Comparison of ENCODE assay signal across 9 mouse cellular contexts in the genomic region with DNA sequence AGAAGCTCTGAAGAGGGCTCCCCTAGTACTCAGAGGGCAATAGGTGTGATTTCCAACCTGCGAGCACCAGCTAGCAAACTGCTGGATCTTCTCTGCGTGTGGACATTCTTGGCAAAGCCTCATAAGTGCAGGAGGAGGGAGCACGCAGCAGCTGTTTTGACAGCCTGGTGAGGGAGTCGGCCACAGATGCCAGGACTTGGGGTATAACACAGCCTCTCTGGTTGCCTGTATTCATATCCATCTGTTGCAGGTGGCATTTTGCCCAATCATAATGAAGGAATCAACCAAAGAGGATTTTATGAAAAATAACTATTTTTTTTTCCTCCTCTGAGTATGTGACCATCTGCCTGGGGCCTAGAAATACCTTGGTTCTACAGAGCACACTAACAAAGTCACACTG.
DNase-seq lines count a peak whose midpoint lies in the region; ATAC-seq and TF ChIP-seq lines count a peak whose summit lies in the region.
"Had no signal": no experiment of that assay in that cellular context is flagged by ENCODE, and none has a peak within 500 bp of the region (broad histone marks: within the 10 kb centered on the region; RNA-seq: fewer than 3 reads in every experiment).

No protein-coding gene starts in this region.

- H3K9ac ChIP-seq in kidney, embryonic 15.5 days = no peak overlapping the region
- H3K9ac ChIP-seq: embryonic facial prominence, embryonic 12.5 days; liver, embryonic 13.5 days had no signal

- H3K9me3 ChIP-seq in kidney, embryonic 15.5 days (replicated peaks) = no peaks in the 10 kb centered on the region
- H3K9me3 ChIP-seq: embryonic facial prominence, embryonic 12.5 days; liver, embryonic 13.5 days had no signal

- ATAC-seq in kidney, embryonic 15.5 days (replicated peaks; ENCODE audit: low FRiP score) = no peak

- no peak overlapping the region for H3K4me2 ChIP-seq in kidney, embryonic 15.5 days
- H3K4me2 ChIP-seq: embryonic facial prominence, embryonic 12.5 days; liver, embryonic 13.5 days had no signal

- intact Hi-C loops in left cerebral cortex, adult 2 months (cut with DNase I) = loop anchor here (5.0 to 10.0 kb wide), 2 partner anchors 518 to 564 kb away; no protein-coding TSS in a partner anchor

- TF ChIP-seq CTCF in left cerebral cortex, adult 2 months (IDR thresholded peaks at IDR 0.05) = no peak

- WGBS in kidney, embryonic 15.5 days = 84% methylated on average over 4 of the region's 4 CpGs

- no peak overlapping the region for H3K4me3 ChIP-seq in left cerebral cortex, adult 2 months
- no peak overlapping the region for H3K4me3 ChIP-seq in kidney, embryonic 15.5 days (replicated peaks)
- H3K4me3 ChIP-seq: embryonic facial prominence, embryonic 12.5 days; liver, embryonic 13.5 days had no signal

- DNase-seq in retina, adult 2 months (ENCODE audit: low read depth, low spot score) = peak; percentile 32
- DNase-seq in retina, postnatal 1 day = no peak
- peak; percentile 74 to 86 for DNase-seq in frontal cortex, adult 2 months (ENCODE audit: extremely low spot score in 1 of 2, low spot score in 1 of 2)
- DNase-seq in left cerebral cortex, adult 2 months (ENCODE audit: extremely low spot score in 1 of 2, low spot score in 2 of 2) = peak; percentile 38 to 67
- no peak for DNase-seq in adrenal gland, postnatal 25 days
- no peak for DNase-seq in T-cell, adult 2 months (ENCODE audit: low spot score)
- DNase-seq: liver, embryonic 13.5 days had no signal

- H3K27me3 ChIP-seq in kidney, embryonic 15.5 days = no peaks in the 10 kb centered on the region
- H3K27me3 ChIP-seq: embryonic facial prominence, embryonic 12.5 days; liver, embryonic 13.5 days had no signal

- no peaks in the 10 kb centered on the region for H3K4me1 ChIP-seq in kidney, embryonic 15.5 days
- H3K4me1 ChIP-seq: embryonic facial prominence, embryonic 12.5 days; liver, embryonic 13.5 days had no signal

- H3K36me3 ChIP-seq in kidney, embryonic 15.5 days = no peaks in the 10 kb centered on the region
- H3K36me3 ChIP-seq: embryonic facial prominence, embryonic 12.5 days; liver, embryonic 13.5 days had no signal

- H3K27ac ChIP-seq in left cerebral cortex, adult 2 months = no peak overlapping the region
- no peak overlapping the region for H3K27ac ChIP-seq in kidney, embryonic 15.5 days
- H3K27ac ChIP-seq: embryonic facial prominence, embryonic 12.5 days; liver, embryonic 13.5 days had no signal

Comparison
In these comparisons a context has a peak if more than half of its experiments do, and no peak if none do; other contexts are left out.
1. DNase-seq: peak in retina, adult 2 months (single experiment), frontal cortex, adult 2 months (2 of 2) and left cerebral cortex, adult 2 months (2 of 2); none in retina, postnatal 1 day (single experiment), adrenal gland, postnatal 25 days (single experiment) and T-cell, adult 2 months (single experiment).